Mouse (Mus musculus) forebrain, embryonic 16.5 days (tissue): ENCODE results near the gene Fank1. TPM values are rescaled to one million over a fixed set of nuclear protein-coding genes. Genes with fewer than 3 reads are reported as not detected.

ENCODE experiments used
- ATAC-seq: fragments of 200-750 bp; cut with Nextera tagmentation; 2 replicates; pipeline ENCODE4 v1.8.0; 2017; ENCODE audit warnings: mild to moderate bottlenecking, moderate library complexity
- H3K27ac ChIP-seq: fragments of 300-500 bp; sonication (generic); 2 replicates; pipeline ENCODE4 v1.5.1; 2014; ENCODE audit warnings: low read length, control low read depth
- H3K27me3 ChIP-seq: fragments of 300-500 bp; sonication (generic); replicated peaks from 2 replicates; pipeline ENCODE4 v1.6.1; 2014; ENCODE audit warnings: low read length; ENCODE audit not compliant: control insufficient read depth, insufficient read depth
- H3K36me3 ChIP-seq: fragments of 300-500 bp; sonication (generic); 2 replicates; pipeline ENCODE4 v1.6.1; 2014; ENCODE audit not compliant: control insufficient read depth, insufficient read depth
- H3K4me1 ChIP-seq: fragments of 300-500 bp; sonication (generic); replicated peaks from 2 replicates; pipeline ENCODE4 v1.6.1; 2014; ENCODE audit warnings: low read length; ENCODE audit not compliant: control insufficient read depth, insufficient read depth
- H3K4me2 ChIP-seq: fragments of 300-500 bp; sonication (generic); 2 replicates; pipeline ENCODE4 v1.6.1; 2014; ENCODE audit warnings: mild to moderate bottlenecking, low read length, control low read depth
- H3K4me3 ChIP-seq: fragments of 300-500 bp; sonication (generic); replicated peaks from 2 replicates; pipeline ENCODE4 v1.5.1; 2014; ENCODE audit warnings: mild to moderate bottlenecking, low read length, control low read depth
- H3K9ac ChIP-seq: fragments of 300-500 bp; sonication (generic); replicated peaks from 2 replicates; pipeline ENCODE4 v1.6.1; 2014; ENCODE audit warnings: low read depth, low read length, control low read depth
- H3K9me3 ChIP-seq: fragments of 300-500 bp; sonication (generic); 2 replicates; pipeline ENCODE4 v1.6.1; 2016; ENCODE audit warnings: low read length; ENCODE audit not compliant: control insufficient read depth
- WGBS: fragments of 180-500 bp; shearing (Covaris S2); extraction: QIAGEN DNeasy Blood & Tissue Kit; methylation state at CpG from one replicate; pipeline ENCODE4 v1.1.7; 2014; 5-methylcytosine and 5-hydroxymethylcytosine counted together
- polyA plus RNA-seq: library from polyadenylated mRNA; unstranded; fragments of >200 nt; fragmentation: Nextera tagmentation; extraction: Ambion mirVana; gene quantifications from 2 replicates; pipeline ENCODE4 v1.2.1, GENCODE M21; 2015

The Fank1 gene
- polyA plus RNA-seq, 1 experiment from 2014 or later, result 3.0 TPM

GRCm38 (mm10) chr7:133799928-133800327 lies 23.3 kb downstream of the Fank1 start:
- Histone ChIP-seq H3K4me3 (no peak overlapping the region), H3K36me3 (no peaks in the 10 kb centered on the region), H3K4me1 (no peaks in the 10 kb centered on the region), H3K9ac (no peak overlapping the region), H3K9me3 (no peaks in the 10 kb centered on the region), H3K4me2 (no peak overlapping the region), H3K27me3 (no peaks in the 10 kb centered on the region), H3K27ac (no peak overlapping the region)
- ATAC-seq, result no peak
- whole genome bisulfite sequencing, result 86% methylated on average over 5 of the region's 5 CpGs

DNA sequence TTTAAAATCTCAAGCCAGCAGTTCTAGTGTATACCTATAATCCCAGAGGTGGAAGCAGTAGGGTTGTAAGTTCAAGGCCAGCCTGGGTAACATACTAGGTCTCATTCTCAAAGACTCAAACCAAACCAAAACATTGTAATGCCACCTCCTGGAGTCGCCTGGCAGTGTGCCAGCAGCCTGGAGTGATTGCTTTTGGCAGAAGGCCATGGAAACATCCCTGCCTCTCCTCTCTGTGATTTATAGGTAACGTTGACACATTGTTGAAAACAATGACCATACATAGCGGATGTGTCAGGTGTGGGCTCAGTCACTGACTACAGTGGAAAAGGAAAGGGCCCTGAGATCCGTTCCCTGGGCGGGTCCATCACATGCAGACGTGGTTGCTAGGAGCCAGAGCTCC lies 25.2 kb downstream of the Fank1 start:
- ATAC-seq, result no peak
- H3K36me3 ChIP-seq, result no peaks in the 10 kb centered on the region
- H3K4me1 ChIP-seq, result no peaks in the 10 kb centered on the region
- no peak overlapping the region for H3K4me3 ChIP-seq
- H3K27me3 ChIP-seq, result no peaks in the 10 kb centered on the region
- H3K4me2 ChIP-seq, result no peak overlapping the region
- H3K9me3 ChIP-seq, result no peaks in the 10 kb centered on the region
- H3K9ac ChIP-seq, result no peak overlapping the region
- H3K27ac ChIP-seq, result no peak overlapping the region
- 40% methylated on average over 6 of the region's 6 CpGs for WGBS

DNA sequence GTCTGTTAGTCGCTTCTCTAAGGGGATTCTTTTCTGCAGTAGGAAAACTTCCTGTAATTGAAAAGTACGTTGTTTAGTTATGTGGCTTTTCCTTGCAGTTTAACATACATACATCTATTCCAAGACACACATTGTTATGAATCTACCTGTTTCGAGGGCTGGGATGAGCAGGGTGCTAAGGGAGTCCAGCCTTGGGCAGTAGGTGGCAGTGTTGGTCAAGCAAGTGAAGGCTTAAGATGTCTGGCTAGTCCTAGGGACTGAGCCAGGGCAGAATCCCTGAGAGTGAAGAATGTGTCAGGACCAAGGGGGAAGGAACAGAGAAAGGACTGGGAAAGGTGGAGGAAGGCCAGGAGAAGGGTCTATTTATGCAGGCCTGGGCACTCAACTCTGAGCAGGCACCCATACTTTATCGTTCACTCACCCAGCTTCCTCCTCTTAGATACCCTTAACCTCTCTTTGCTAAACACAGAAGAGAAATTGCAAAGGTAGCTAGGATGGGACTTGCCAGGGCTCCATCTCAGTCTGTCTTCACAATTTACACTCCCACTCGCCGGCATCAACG lies 29.0 kb downstream of the Fank1 start:
- peak; percentile 45; the same call in 1 of the 2 replicates for ATAC-seq
- no peak overlapping the region for H3K9ac ChIP-seq
- 51% methylated on average over 7 of the region's 7 CpGs for WGBS
- H3K4me1 ChIP-seq, result no peaks in the 10 kb centered on the region
- no peak overlapping the region for H3K27ac ChIP-seq
- H3K36me3 ChIP-seq, result no peaks in the 10 kb centered on the region
- no peaks in the 10 kb centered on the region for H3K27me3 ChIP-seq
- H3K4me2 ChIP-seq, result no peak overlapping the region
- H3K4me3 ChIP-seq, result no peak overlapping the region
- no peaks in the 10 kb centered on the region for H3K9me3 ChIP-seq

DNA sequence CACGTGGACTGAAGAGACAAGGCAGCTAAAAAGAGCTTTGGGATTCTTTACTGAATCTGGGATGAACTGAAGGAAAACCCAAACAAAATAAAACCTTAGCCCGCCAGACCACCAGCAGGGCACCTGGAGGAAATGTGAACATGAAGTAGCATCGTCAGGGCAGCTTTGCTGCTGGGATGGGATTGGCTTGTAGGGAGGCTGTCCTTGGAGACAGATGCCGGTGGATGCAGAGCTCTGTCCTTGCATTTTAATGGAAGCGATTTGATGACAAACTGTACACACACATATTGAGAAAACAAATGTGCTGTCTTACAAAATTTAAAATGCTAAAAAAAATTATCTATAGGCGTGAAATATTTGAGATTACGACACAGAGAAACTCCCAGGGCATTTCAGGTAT lies 36.3 kb downstream of the Fank1 start:
- Histone ChIP-seq H3K27me3 (no peaks in the 10 kb centered on the region), H3K9me3 (no peaks in the 10 kb centered on the region), H3K4me1 (peaks cover 11% of the 10 kb centered on the region), H3K4me3 (no peak overlapping the region), H3K27ac (peak overlapping the region; percentile 83), H3K4me2 (peak overlapping the region; percentile 19; the same call in 1 of the 2 replicates), H3K9ac (0 out of 2 replicates have a peak overlapping the region, but pooled peaks have one; percentile 25), H3K36me3 (no peaks in the 10 kb centered on the region)
- WGBS, result 56% methylated on average over 7 of the region's 7 CpGs
- ATAC-seq, result no peak

- ATAC-seq, result peak; percentile 58; the same call in 1 of the 2 replicates
These were observed 36.7 kb downstream of the Fank1 start for GRCm38 (mm10) chr7:133813331-133813730.

GRCm38 (mm10) chr7:133823751-133824150 lies 47.1 kb downstream of the Fank1 start:
- H3K9me3 ChIP-seq, result no peaks in the 10 kb centered on the region
- no peak overlapping the region for H3K4me2 ChIP-seq
- H3K4me1 ChIP-seq, result no peaks in the 10 kb centered on the region
- H3K27me3 ChIP-seq, result no peaks in the 10 kb centered on the region
- no peaks in the 10 kb centered on the region for H3K36me3 ChIP-seq
- no peak for ATAC-seq
- H3K4me3 ChIP-seq, result no peak overlapping the region
- 89% methylated on average over 6 of the region's 6 CpGs for WGBS
- H3K27ac ChIP-seq, result no peak overlapping the region
- no peak overlapping the region for H3K9ac ChIP-seq

More at GRCm38 (mm10) chr7:133813331-133813730, 36.7 kb downstream of the Fank1 start:
- Histone ChIP-seq H3K36me3 (no peaks in the 10 kb centered on the region), H3K4me3 (no peak overlapping the region), H3K4me1 (peaks cover 11% of the 10 kb centered on the region), H3K27me3 (no peaks in the 10 kb centered on the region), H3K4me2 (no peak overlapping the region), H3K9ac (no peak overlapping the region), H3K9me3 (no peaks in the 10 kb centered on the region), H3K27ac (peak overlapping the region; percentile 28)
- 41% methylated on average over 4 of the region's 4 CpGs for WGBS

DNA sequence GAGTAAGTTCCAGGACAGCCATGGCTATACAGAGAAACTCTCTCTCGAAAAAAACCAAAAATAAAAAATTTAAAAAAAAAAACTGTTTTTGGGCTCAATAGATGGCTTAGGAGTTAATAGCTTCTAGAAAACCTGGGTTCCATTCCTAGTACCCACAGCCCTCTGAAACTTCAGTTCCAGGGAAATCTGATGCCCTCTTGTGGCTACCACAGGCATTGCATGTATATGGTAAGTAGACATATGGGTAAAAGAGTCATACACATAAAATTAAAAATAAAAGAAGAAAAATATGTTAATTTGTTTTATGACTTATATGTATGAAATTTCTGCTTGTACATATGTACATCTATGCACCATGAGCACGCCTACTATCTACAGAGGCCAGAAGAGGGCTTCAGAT lies 47.9 kb downstream of the Fank1 start:
- ATAC-seq, result no peak
- H3K9me3 ChIP-seq, result no peaks in the 10 kb centered on the region
- H3K4me1 ChIP-seq, result no peaks in the 10 kb centered on the region

DNA sequence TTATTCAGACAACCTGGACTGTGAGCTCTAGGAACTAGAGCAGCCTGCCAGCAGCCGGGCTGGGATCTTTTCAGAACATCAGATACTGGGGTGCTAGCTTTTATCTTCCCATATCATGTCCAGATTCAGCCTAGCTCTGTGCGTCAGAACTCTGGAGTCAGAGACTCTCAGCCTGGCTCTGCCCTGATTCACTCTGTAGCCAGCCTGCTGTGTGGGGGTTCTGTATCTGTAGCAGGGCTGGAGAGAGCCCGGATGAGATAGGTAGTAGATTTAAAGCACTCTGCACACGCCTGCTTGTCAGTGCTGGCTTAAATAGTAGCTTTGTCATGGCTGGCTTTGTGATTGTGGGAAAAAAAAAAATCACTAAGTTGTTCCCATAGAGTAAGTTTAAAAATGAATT lies 51.9 kb downstream of the Fank1 start:
- H3K4me3 ChIP-seq, result no peak overlapping the region
- H3K4me2 ChIP-seq, result no peak overlapping the region
- no peak for ATAC-seq
- no peak overlapping the region for H3K9ac ChIP-seq
- 31% methylated on average over 4 of the region's 4 CpGs for WGBS
- no peaks in the 10 kb centered on the region for H3K36me3 ChIP-seq
- no peaks in the 10 kb centered on the region for H3K4me1 ChIP-seq
- no peaks in the 10 kb centered on the region for H3K9me3 ChIP-seq
- no peaks in the 10 kb centered on the region for H3K27me3 ChIP-seq
- 0 out of 2 replicates have a peak overlapping the region, but pooled peaks have one; percentile 3 for H3K27ac ChIP-seq

More for the DNA sequence above, 47.9 kb downstream of the Fank1 start:
- Histone ChIP-seq H3K36me3 (no peaks in the 10 kb centered on the region), H3K4me2 (no peak overlapping the region), H3K4me3 (no peak overlapping the region), H3K27ac (no peak overlapping the region), H3K9ac (no peak overlapping the region), H3K27me3 (no peaks in the 10 kb centered on the region)
- WGBS, result 95% methylated on average over 2 of the region's 2 CpGs

DNA sequence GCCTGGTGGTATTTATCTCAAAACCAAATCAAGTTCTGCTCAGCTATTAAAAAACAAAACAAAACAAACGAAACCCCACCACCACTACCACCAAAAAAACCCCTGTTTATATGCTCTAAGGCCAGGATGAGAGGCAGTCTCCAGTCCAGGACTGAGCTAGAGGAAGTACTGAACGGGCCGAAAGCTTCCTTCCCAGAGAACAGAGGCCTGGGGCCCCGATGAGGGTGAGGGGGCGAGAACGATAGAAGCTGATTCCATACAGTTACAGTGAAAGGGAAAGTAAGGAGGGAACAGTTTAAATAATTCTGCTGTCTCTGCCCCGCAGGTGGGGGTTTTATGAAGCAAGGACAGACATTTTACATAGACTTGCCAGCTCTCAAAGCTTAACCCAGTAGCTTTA lies 52.9 kb downstream of the Fank1 start:
- WGBS, result 68% methylated on average over 7 of the region's 7 CpGs

DNA sequence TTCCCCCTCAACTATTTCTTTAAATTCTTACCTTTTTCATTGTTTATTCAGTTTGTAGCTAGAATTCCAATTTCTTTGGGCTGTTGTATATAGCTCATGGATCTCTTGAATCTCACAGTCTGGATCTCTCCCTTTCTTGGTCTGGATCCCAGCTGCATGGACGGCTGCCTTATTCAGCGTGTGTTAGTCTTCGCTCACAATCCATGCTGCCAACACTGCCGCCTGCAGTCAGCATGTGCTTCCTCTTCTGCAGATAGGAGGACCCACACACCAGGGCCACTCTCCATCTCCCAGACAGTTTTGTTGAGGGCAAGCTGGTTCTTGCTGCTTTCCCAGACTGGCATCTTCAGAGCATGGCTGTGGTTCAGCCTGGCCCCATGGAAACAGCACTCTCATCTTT lies 62.9 kb downstream of the Fank1 start:
- Histone ChIP-seq H3K9ac (no peak overlapping the region), H3K4me3 (no peak overlapping the region), H3K4me1 (no peaks in the 10 kb centered on the region), H3K9me3 (no peaks in the 10 kb centered on the region), H3K36me3 (no peaks in the 10 kb centered on the region), H3K27ac (no peak overlapping the region), H3K27me3 (no peaks in the 10 kb centered on the region), H3K4me2 (no peak overlapping the region)
- no peak; the same call in 1 of the 2 replicates for ATAC-seq
- WGBS, result 58% methylated on average over 4 of the region's 4 CpGs

More for the DNA sequence above, 52.9 kb downstream of the Fank1 start:
- H3K9ac ChIP-seq, result no peak overlapping the region
- H3K27me3 ChIP-seq, result no peaks in the 10 kb centered on the region
- no peaks in the 10 kb centered on the region for H3K9me3 ChIP-seq
- H3K4me3 ChIP-seq, result no peak overlapping the region
- no peaks in the 10 kb centered on the region for H3K36me3 ChIP-seq
- no peak for ATAC-seq
- no peak overlapping the region for H3K27ac ChIP-seq
- no peak overlapping the region for H3K4me2 ChIP-seq
- no peaks in the 10 kb centered on the region for H3K4me1 ChIP-seq
